Mouse (Mus musculus) bone marrow, adult 2 months (tissue): Measurements from ENCODE around the gene Lima1.

Source experiments
- CTCF ChIP-seq: fragments of 200-500 bp; IDR thresholded peaks from 2 replicates; pipeline ENCODE4 v1.5.1; 2011; ENCODE audit warnings: low read length, control low read depth; ENCODE audit not compliant: control insufficient read depth, insufficient read depth
- POLR2A ChIP-seq: fragments of 200-500 bp; IDR thresholded peaks from 2 replicates; pipeline ENCODE4 v1.6.1; 2011; ENCODE audit warnings: low read depth, mild to moderate bottlenecking, control low read depth, low read length, borderline replicate concordance; ENCODE audit not compliant: control insufficient read depth

GRCm38 (mm10) chr15:99791003-99791402, 84.3 kb downstream of the Lima1 start:
- no peak for TF ChIP-seq CTCF
- TF ChIP-seq POLR2A = no peak
